Mouse (Mus musculus): ENCODE measurements around the gene Atg9a. TPM values are rescaled to one million over a fixed set of nuclear protein-coding genes. Genes with fewer than 3 reads are reported as not detected.
A peak's percentile ranks its signal among the peaks of the same experiment; 100 is the strongest.

Gene Atg9a
- polyA plus RNA-seq, 1 experiment = 34.5 TPM

DNA sequence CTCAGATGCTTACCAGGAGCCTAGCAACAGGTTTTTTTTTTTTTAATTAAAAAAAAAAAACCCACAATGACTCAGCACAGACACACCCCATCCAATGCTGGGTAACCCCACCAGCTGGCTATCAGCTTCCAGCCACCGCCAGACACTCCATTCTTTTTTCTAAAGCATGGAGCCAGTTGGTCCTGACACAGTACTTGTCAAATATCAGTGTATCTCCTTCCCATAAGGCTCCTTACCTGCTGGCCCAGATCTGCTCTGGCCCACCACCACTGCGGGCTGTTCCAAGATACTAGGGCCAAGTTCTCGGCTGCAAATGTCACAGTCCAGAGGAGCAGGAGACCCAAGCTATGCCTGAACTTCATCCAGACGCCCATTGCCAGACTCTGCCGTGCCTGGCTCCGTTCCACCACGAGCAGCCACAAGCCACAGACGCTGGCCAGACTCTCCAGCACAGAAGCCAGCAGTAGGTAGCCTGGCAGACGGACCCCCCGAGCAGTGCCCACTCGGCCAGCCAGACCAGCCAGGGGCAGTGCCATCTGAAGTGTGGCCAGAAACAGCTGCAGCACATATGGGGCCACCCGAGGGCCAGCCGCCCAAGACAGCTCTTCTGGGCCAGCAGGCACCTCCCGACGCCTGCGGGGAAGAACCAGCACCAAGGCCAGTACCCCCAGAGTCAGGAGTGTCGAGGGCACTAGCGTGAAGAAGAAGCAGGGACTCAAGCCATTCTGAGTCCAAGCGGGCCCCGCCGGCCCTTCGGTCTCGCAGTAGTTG, 12.5 kb downstream of the Atg9a start:
- peak overlapping the region; percentile 41; the same call in 1 of the 2 replicates for H3K27ac ChIP-seq (ENCODE audit: insufficient read depth, low read length)
- no peak for TF ChIP-seq CTCF (IDR thresholded peaks at IDR 0.05; ENCODE audit: extremely low read depth, insufficient read depth, insufficient read length, insufficient replicate concordance)
- TF ChIP-seq POLR2A (IDR thresholded peaks at IDR 0.05; ENCODE audit: low read depth, low read length) = no peak
- peaks cover 10% of the 10 kb centered on the region for H3K36me3 ChIP-seq (ENCODE audit: control insufficient read depth, insufficient read depth, low read length)
- H3K4me3 ChIP-seq (ENCODE audit: extremely low read depth, insufficient read depth, insufficient read length) = peak overlapping the region; percentile 75
- 4% methylated on average over 23 of the region's 23 CpGs for WGBS
- no peak for DNase-seq (ENCODE audit: low read depth in 1 of 2, low spot score in 2 of 2)
- no peaks in the 10 kb centered on the region for H3K27me3 ChIP-seq (ENCODE audit: control insufficient read depth, insufficient read depth, low read length)
- H3K4me1 ChIP-seq (ENCODE audit: control insufficient read depth, insufficient read depth, insufficient read length) = peaks cover 8% of the 10 kb centered on the region

GRCm38 (mm10) chr1:75168472-75169464, 23.2 kb downstream of the Atg9a start, which contains the start of gene Zfand2b:
TSS of gene Zfand2b (plus strand) at chr1:75168646.
- Histone ChIP-seq H3K36me3 (ENCODE audit: control insufficient read depth, insufficient read depth, low read length) (peaks cover 20% of the 10 kb centered on the region), H3K27me3 (ENCODE audit: control insufficient read depth, insufficient read depth, low read length) (no peaks in the 10 kb centered on the region), H3K4me1 (ENCODE audit: control insufficient read depth, insufficient read depth, insufficient read length) (no peaks in the 10 kb centered on the region; the same call in 1 of the 2 replicates), H3K27ac (ENCODE audit: insufficient read depth, low read length) (peak within 1 kb of the TSS; percentile 86), H3K4me3 (ENCODE audit: extremely low read depth, insufficient read depth, insufficient read length) (peak within 1 kb of the TSS; percentile 77)
- DNase-seq (ENCODE audit: low read depth in 1 of 2, low spot score in 2 of 2) = peak; percentile 92 to 98
- TF ChIP-seq CTCF (IDR thresholded peaks at IDR 0.05; ENCODE audit: extremely low read depth, insufficient read depth, insufficient read length, insufficient replicate concordance) (no peak), POLR2A (IDR thresholded peaks at IDR 0.05; ENCODE audit: low read depth, low read length) (peak; percentile 40)
- 4% methylated on average over 56 of the region's 59 CpGs for WGBS

- TF ChIP-seq POLR2A (IDR thresholded peaks at IDR 0.05; ENCODE audit: low read depth, low read length) (no peak), CTCF (IDR thresholded peaks at IDR 0.05; ENCODE audit: extremely low read depth, insufficient read depth, insufficient read length, insufficient replicate concordance) (no peak)
- peak overlapping the region; percentile 61 for H3K27ac ChIP-seq (ENCODE audit: insufficient read depth, low read length)
- 12% methylated on average over 7 of the region's 7 CpGs for WGBS
Observed at GRCm38 (mm10) chr1:75168093-75168471, 23.9 kb downstream of the Atg9a start.

GRCm38 (mm10) chr1:75160256-75160617, 31.8 kb downstream of the Atg9a start:
- DNase-seq (ENCODE audit: low read depth in 1 of 2, low spot score in 2 of 2) = no peak
- no peaks in the 10 kb centered on the region for H3K27me3 ChIP-seq (ENCODE audit: control insufficient read depth, insufficient read depth, low read length)
- no peak overlapping the region for H3K4me3 ChIP-seq (ENCODE audit: extremely low read depth, insufficient read depth, insufficient read length)
- 84% methylated on average over 4 of the region's 4 CpGs for WGBS
- no peak overlapping the region for H3K27ac ChIP-seq (ENCODE audit: insufficient read depth, low read length)
- TF ChIP-seq POLR2A (IDR thresholded peaks at IDR 0.05; ENCODE audit: low read depth, low read length) (no peak), CTCF (IDR thresholded peaks at IDR 0.05; ENCODE audit: extremely low read depth, insufficient read depth, insufficient read length, insufficient replicate concordance) (no peak)
- no peaks in the 10 kb centered on the region for H3K36me3 ChIP-seq (ENCODE audit: control insufficient read depth, insufficient read depth, low read length)
- H3K4me1 ChIP-seq (ENCODE audit: control insufficient read depth, insufficient read depth, insufficient read length) = no peaks in the 10 kb centered on the region

More at GRCm38 (mm10) chr1:75168093-75168471, 23.9 kb downstream of the Atg9a start:
- peak overlapping the region; percentile 77 for H3K4me3 ChIP-seq (ENCODE audit: extremely low read depth, insufficient read depth, insufficient read length)
- H3K4me1 ChIP-seq (ENCODE audit: control insufficient read depth, insufficient read depth, insufficient read length) = no peaks in the 10 kb centered on the region; the same call in 1 of the 2 replicates
- no peaks in the 10 kb centered on the region for H3K27me3 ChIP-seq (ENCODE audit: control insufficient read depth, insufficient read depth, low read length)
- DNase-seq (ENCODE audit: low read depth in 1 of 2, low spot score in 2 of 2) = no peak
- H3K36me3 ChIP-seq (ENCODE audit: control insufficient read depth, insufficient read depth, low read length) = peaks cover 20% of the 10 kb centered on the region

DNA sequence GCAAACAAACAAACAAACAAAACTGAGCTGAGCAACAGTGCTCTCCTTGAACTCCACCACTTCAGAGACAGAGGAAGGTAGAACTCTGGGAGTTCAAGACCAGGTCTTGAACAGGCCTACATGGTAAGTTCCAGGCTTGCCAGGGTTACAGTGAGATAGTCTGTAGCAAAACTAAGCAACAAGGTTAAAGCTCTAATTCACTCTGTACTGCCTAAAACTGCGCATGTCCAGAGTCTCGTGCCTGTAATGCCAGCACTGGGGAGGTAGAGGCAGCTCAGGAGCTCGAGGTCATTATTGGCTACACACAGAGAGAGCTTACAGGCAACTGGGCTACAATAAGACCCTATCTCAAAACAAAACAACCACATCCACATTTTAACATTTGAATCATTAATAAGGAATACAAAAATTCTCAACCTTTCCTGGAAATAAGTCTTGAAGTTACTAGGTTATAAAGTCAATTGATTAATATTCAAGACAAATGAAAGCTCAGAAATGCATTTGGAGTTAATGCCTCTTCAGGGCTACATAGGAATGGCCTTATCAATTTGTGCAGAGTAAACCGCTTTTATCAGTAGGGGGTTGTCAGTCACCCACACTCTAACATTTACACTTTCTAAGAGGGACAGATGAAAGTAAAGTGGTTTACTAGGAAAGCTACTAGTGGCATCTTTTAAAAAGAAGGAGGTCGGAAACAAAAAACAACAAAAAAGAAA, 32.3 kb downstream of the Atg9a start:
- Histone ChIP-seq H3K27me3 (ENCODE audit: control insufficient read depth, insufficient read depth, low read length) (no peaks in the 10 kb centered on the region), H3K4me3 (ENCODE audit: extremely low read depth, insufficient read depth, insufficient read length) (no peak overlapping the region; the same call in 1 of the 2 replicates), H3K4me1 (ENCODE audit: control insufficient read depth, insufficient read depth, insufficient read length) (no peaks in the 10 kb centered on the region), H3K36me3 (ENCODE audit: control insufficient read depth, insufficient read depth, low read length) (no peaks in the 10 kb centered on the region), H3K27ac (ENCODE audit: insufficient read depth, low read length) (no peak overlapping the region)
- DNase-seq (ENCODE audit: low read depth in 1 of 2, low spot score in 2 of 2) = no peak
- TF ChIP-seq CTCF (IDR thresholded peaks at IDR 0.05; ENCODE audit: extremely low read depth, insufficient read depth, insufficient read length, insufficient replicate concordance) (no peak), POLR2A (IDR thresholded peaks at IDR 0.05; ENCODE audit: low read depth, low read length) (no peak)
- 74% methylated on average over 5 of the region's 5 CpGs for WGBS

GRCm38 (mm10) chr1:75158990-75159389, 33.0 kb downstream of the Atg9a start:
- TF ChIP-seq CTCF (IDR thresholded peaks at IDR 0.05; ENCODE audit: extremely low read depth, insufficient read depth, insufficient read length, insufficient replicate concordance) (no peak), POLR2A (IDR thresholded peaks at IDR 0.05; ENCODE audit: low read depth, low read length) (no peak)
- Histone ChIP-seq H3K27ac (ENCODE audit: insufficient read depth, low read length) (no peak overlapping the region), H3K27me3 (ENCODE audit: control insufficient read depth, insufficient read depth, low read length) (no peaks in the 10 kb centered on the region), H3K36me3 (ENCODE audit: control insufficient read depth, insufficient read depth, low read length) (no peaks in the 10 kb centered on the region), H3K4me1 (ENCODE audit: control insufficient read depth, insufficient read depth, insufficient read length) (no peaks in the 10 kb centered on the region), H3K4me3 (ENCODE audit: extremely low read depth, insufficient read depth, insufficient read length) (no peak overlapping the region)
- no peak for DNase-seq (ENCODE audit: low read depth in 1 of 2, low spot score in 2 of 2)

All from spleen, adult 2 months (tissue).